Mouse (Mus musculus) ES-E14 (cell line): ENCODE data around the gene Bak1. TPM values are rescaled to one million over a fixed set of nuclear protein-coding genes. Genes with fewer than 3 reads are reported as not detected.

Source experiments
- DNase-seq: peaks from one replicate; pipeline ENCODE4 v3.0.0-alpha.2; 2013; ENCODE audit warnings: low read depth, low spot score
- H3K27ac ChIP-seq: 2 replicates; pipeline ENCODE4 v1.5.1; 2012; ENCODE audit warnings: low read depth, mild to moderate bottlenecking, low read length, moderate library complexity, mixed read lengths; ENCODE audit not compliant: poor library complexity, insufficient read depth, severe bottlenecking
- H3K36me3 ChIP-seq: 2 replicates; pipeline ENCODE4 v1.6.1; 2012; ENCODE audit warnings: mild to moderate bottlenecking, low read length, moderate library complexity, mixed read lengths; ENCODE audit not compliant: control insufficient read depth, poor library complexity, insufficient read depth, severe bottlenecking
- H3K4me1 ChIP-seq, 2 experiments: fragments of 150-350 bp in 1 of 2; sonication (generic) in 1 of 2; 2 replicates each; pipeline ENCODE4 v1.6.1; 2012; ENCODE audit warnings: low read length in 2 of 2, mild to moderate bottlenecking in 1 of 2, mixed read lengths in 1 of 2; ENCODE audit not compliant: control insufficient read depth in 2 of 2, insufficient read depth in 2 of 2, poor library complexity in 1 of 2
- H3K4me3 ChIP-seq, 2 experiments: fragments of 150-350 bp in 1 of 2; sonication (generic) in 1 of 2; 2 replicates each; pipeline ENCODE4 v1.5.1; 2012; ENCODE audit warnings: low read length in 2 of 2, low read depth in 1 of 2, mild to moderate bottlenecking in 1 of 2, mixed read lengths in 1 of 2; ENCODE audit not compliant: insufficient read depth in 1 of 2, poor library complexity in 1 of 2, severe bottlenecking in 1 of 2
- H3K9ac ChIP-seq: 2 replicates; pipeline ENCODE4 v1.6.1; 2012; ENCODE audit warnings: low read depth, mild to moderate bottlenecking, low read length, mixed read lengths; ENCODE audit not compliant: poor library complexity, insufficient read depth, severe bottlenecking
- H3K9me3 ChIP-seq: fragments of 150-350 bp; sonication (generic); 2 replicates; pipeline ENCODE4 v1.6.1; 2012; ENCODE audit warnings: low read depth, mild to moderate bottlenecking, low read length; ENCODE audit not compliant: control insufficient read depth, insufficient read depth
- CHD2 ChIP-seq: IDR thresholded peaks from 2 replicates; pipeline ENCODE4 v1.6.1; 2014; ENCODE audit warnings: mild to moderate bottlenecking, low read depth, low read length, inconsistent platforms
- HCFC1 ChIP-seq: IDR thresholded peaks from 2 replicates; pipeline ENCODE4 v1.6.1; 2012; ENCODE audit warnings: low read length, inconsistent platforms, borderline replicate concordance; ENCODE audit not compliant: insufficient read depth
- MAFK ChIP-seq: IDR thresholded peaks from 2 replicates; pipeline ENCODE4 v1.6.1; 2014; ENCODE audit warnings: mild to moderate bottlenecking, low read depth, low read length, inconsistent platforms; ENCODE audit not compliant: insufficient read depth
- ZC3H11A ChIP-seq: IDR thresholded peaks from 2 replicates; pipeline ENCODE4 v1.6.1; 2012; ENCODE audit warnings: low read depth, mild to moderate bottlenecking, inconsistent platforms, low read length, borderline replicate concordance
- ZNF384 ChIP-seq: IDR thresholded peaks from 2 replicates; pipeline ENCODE4 v1.6.1; 2012; ENCODE audit warnings: low read depth, low read length, inconsistent platforms
- in situ Hi-C, 2 experiments: fragments of 600-800 bp; cut with MboI; formaldehyde crosslinking; loops; one replicate each; pipeline ENCODE4 v1.15.1; 2025; ENCODE audit warnings: low sequenced_read_pairs in 2 of 2, inconsistent platforms in 1 of 2; ENCODE audit not compliant: unreplicated experiment in 2 of 2
- total RNA-seq: library from RNA; depleted of rRNA; stranded (reverse); fragments of 300-350 nt; gene quantifications from 2 replicates; pipeline ENCODE4 v1.2.3, GENCODE M21; 2012

Gene Bak1
- total RNA-seq, 1 experiment: 53.2 TPM

GRCm38 (mm10) chr17:27057517-27058055 lies 28.8 kb upstream of the Bak1 start:
- in situ Hi-C loops: no loop called here
- H3K9ac ChIP-seq: peak overlapping the region; percentile 80
- H3K4me1 ChIP-seq: peaks cover 2 to 34% of the 10 kb centered on the region in 2 experiments; a peak in 3 of 4 replicates
- H3K27ac ChIP-seq: no peak overlapping the region; the same call in 1 of the 2 replicates
- no peaks in the 10 kb centered on the region for H3K9me3 ChIP-seq
- TF ChIP-seq HCFC1: no peak
- TF ChIP-seq ZC3H11A: no peak
- no peak for TF ChIP-seq MAFK
- no peak for TF ChIP-seq CHD2
- TF ChIP-seq ZNF384: no peak
- H3K4me3 ChIP-seq: peak overlapping the region; percentile 68 to 85
- no peak for DNase-seq
- H3K36me3 ChIP-seq: no peaks in the 10 kb centered on the region; the same call in 1 of the 2 replicates

- Histone ChIP-seq H3K27ac (peak within 1 kb of the TSS; percentile 93), H3K4me3 (peak within 1 kb of the TSS; percentile 68 to 85), H3K36me3 (no peaks in the 10 kb centered on the region; the same call in 1 of the 2 replicates), H3K9me3 (no peaks in the 10 kb centered on the region), H3K4me1 (peaks cover 2 to 36% of the 10 kb centered on the region in 2 experiments; a peak in 3 of 4 replicates), H3K9ac (peak within 1 kb of the TSS; percentile 80)
- DNase-seq: no peak
- TF ChIP-seq HCFC1 (0 out of 2 replicates have a peak, but pooled peaks have one; percentile 27), ZNF384 (no peak), CHD2 (no peak), ZC3H11A (no peak), MAFK (no peak)
- in situ Hi-C loops: no loop called here
Observed at GRCm38 (mm10) chr17:27056812-27057516, 28.2 kb upstream of the Bak1 start, which contains the start of gene Itpr3. Gene Itpr3 (plus strand): TSS chr17:27057304.

GRCm38 (mm10) chr17:27056170-27056569 lies 27.4 kb upstream of the Bak1 start:
- H3K27ac ChIP-seq: peak overlapping the region; percentile 93

GRCm38 (mm10) chr17:27051514-27051913 lies 22.7 kb upstream of the Bak1 start:
- no peak for TF ChIP-seq ZC3H11A
- TF ChIP-seq HCFC1: no peak
- TF ChIP-seq MAFK: no peak
- TF ChIP-seq ZNF384: no peak
- TF ChIP-seq CHD2: no peak
- no peak for DNase-seq
- no peaks in the 10 kb centered on the region for H3K9me3 ChIP-seq
- H3K9ac ChIP-seq: peak overlapping the region; percentile 42; the same call in 1 of the 2 replicates
- peaks cover 7 to 40% of the 10 kb centered on the region in 2 experiments; a peak in 3 of 4 replicates for H3K4me1 ChIP-seq
- H3K4me3 ChIP-seq: peak overlapping the region in 1 of 2 experiments; percentile 58; a peak in 2 of 4 replicates
- H3K27ac ChIP-seq: peak overlapping the region; percentile 37; the same call in 1 of the 2 replicates
- H3K36me3 ChIP-seq: no peaks in the 10 kb centered on the region
- in situ Hi-C loops: no loop called here

More at GRCm38 (mm10) chr17:27056170-27056569, 27.4 kb upstream of the Bak1 start:
- Histone ChIP-seq H3K36me3 (no peaks in the 10 kb centered on the region; the same call in 1 of the 2 replicates), H3K4me1 (peaks cover 4 to 43% of the 10 kb centered on the region in 2 experiments; a peak in 3 of 4 replicates), H3K9me3 (no peaks in the 10 kb centered on the region), H3K4me3 (peak overlapping the region; percentile 68 to 85), H3K9ac (peak overlapping the region; percentile 79; the same call in 1 of the 2 replicates)
- in situ Hi-C loops: no loop called here
- DNase-seq: no peak
- TF ChIP-seq MAFK (no peak), HCFC1 (0 out of 2 replicates have a peak, but pooled peaks have one; percentile 23)
